Mouse (Mus musculus): ENCODE data around the gene Pkig.
"Not testable (repeated sequence)": the region's sequence is repeated elsewhere in the genome, so short reads cannot be mapped to it uniquely, and the experiment has no call there.

Gene Pkig

GRCm38 (mm10) chr2:163685761-163686200 is 27.6 kb downstream of the Pkig start:
- peak in 1 of 2 experiments; percentile 40 for DNase-seq

GRCm38 (mm10) chr2:163686233-163686632 is 28.0 kb downstream of the Pkig start:
- DNase-seq, result no peak

GRCm38 (mm10) chr2:163686886-163687285 is 28.7 kb downstream of the Pkig start:
- DNase-seq, result no peak

GRCm38 (mm10) chr2:163688377-163688776 is 30.2 kb downstream of the Pkig start:
- DNase-seq, result not testable (repeated sequence)

- no peak for DNase-seq
These were observed 31.6 kb downstream of the Pkig start for GRCm38 (mm10) chr2:163689771-163690170.

- DNase-seq, result no peak
These were observed 32.5 kb downstream of the Pkig start for GRCm38 (mm10) chr2:163690409-163691304.

GRCm38 (mm10) chr2:163691846-163692605 is 33.8 kb downstream of the Pkig start:
- no peak for DNase-seq

GRCm38 (mm10) chr2:163692873-163693612 is 34.9 kb downstream of the Pkig start:
- DNase-seq, result peak in 1 of 2 experiments; percentile 27

GRCm38 (mm10) chr2:163693716-163694314 is 35.6 kb downstream of the Pkig start:
- peak; percentile 35 to 49 for DNase-seq

GRCm38 (mm10) chr2:163696763-163697162 is 38.6 kb downstream of the Pkig start:
- no peak for DNase-seq

- peak; percentile 50 to 67 for DNase-seq
These were observed 39.7 kb downstream of the Pkig start for GRCm38 (mm10) chr2:163697764-163698480.

GRCm38 (mm10) chr2:163699078-163699780 is 41.0 kb downstream of the Pkig start:
- DNase-seq, result no peak

GRCm38 (mm10) chr2:163702431-163702830 is 44.2 kb downstream of the Pkig start:
- DNase-seq, result no peak

GRCm38 (mm10) chr2:163702921-163703320 is 44.7 kb downstream of the Pkig start:
- no peak for DNase-seq

GRCm38 (mm10) chr2:163703599-163704260 is 45.5 kb downstream of the Pkig start:
- no peak for DNase-seq

- no peak for DNase-seq
These were observed 50.1 kb downstream of the Pkig start for GRCm38 (mm10) chr2:163708321-163708720.

GRCm38 (mm10) chr2:163708763-163709250 is 50.6 kb downstream of the Pkig start:
- no peak for DNase-seq

GRCm38 (mm10) chr2:163710000-163710399 is 51.8 kb downstream of the Pkig start:
- no peak for DNase-seq

GRCm38 (mm10) chr2:163710606-163711159 is 52.5 kb downstream of the Pkig start:
- DNase-seq, result peak in 1 of 2 experiments; percentile 43

GRCm38 (mm10) chr2:163711368-163711868 is 53.2 kb downstream of the Pkig start:
- no peak for DNase-seq

Measured in kidney, postnatal 4 days (tissue).